Mouse (Mus musculus) midbrain, postnatal 0 days (tissue): Measurements from ENCODE around the gene Tctex1d2. TPM values are rescaled to one million over a fixed set of nuclear protein-coding genes. Genes with fewer than 3 reads are reported as not detected.
A peak's percentile ranks its signal among the peaks of the same experiment; 100 is the strongest.

Source experiments
- ATAC-seq: fragments of 200-750 bp; cut with Nextera tagmentation; 2 replicates; pipeline ENCODE4 v1.8.0; 2017; ENCODE audit warnings: moderate number of reproducible peaks, mild to moderate bottlenecking, moderate TSS enrichment, moderate library complexity; ENCODE audit not compliant: low FRiP score
- DNase-seq: peaks from one replicate; pipeline ENCODE4 v3.0.0-alpha.2; 2015; ENCODE audit warnings: low spot score
- H3K27ac ChIP-seq: fragments of 300-500 bp; sonication (generic); 2 replicates; pipeline ENCODE4 v1.5.1; 2014; ENCODE audit warnings: low read depth, mild to moderate bottlenecking, low read length, mixed read lengths
- H3K27me3 ChIP-seq: fragments of 300-500 bp; sonication (generic); 2 replicates; pipeline ENCODE4 v1.6.1; 2014; ENCODE audit warnings: low read length, control low read depth, mixed read lengths; ENCODE audit not compliant: insufficient read depth
- H3K36me3 ChIP-seq: fragments of 300-500 bp; sonication (generic); 2 replicates; pipeline ENCODE4 v1.6.1; 2014; ENCODE audit warnings: low read length, control low read depth, mixed read lengths; ENCODE audit not compliant: insufficient read depth
- H3K4me1 ChIP-seq: fragments of 300-500 bp; sonication (generic); 2 replicates; pipeline ENCODE4 v1.6.1; 2014; ENCODE audit warnings: mild to moderate bottlenecking, control low read depth, antibody characterized with exemption, low read length, mixed read lengths; ENCODE audit not compliant: insufficient read depth
- H3K4me2 ChIP-seq: fragments of 300-500 bp; sonication (generic); 2 replicates; pipeline ENCODE4 v1.6.1; 2014; ENCODE audit warnings: low read depth, mild to moderate bottlenecking, low read length, mixed read lengths; ENCODE audit not compliant: poor library complexity, severe bottlenecking
- H3K4me3 ChIP-seq: fragments of 300-500 bp; sonication (generic); 2 replicates; pipeline ENCODE4 v1.5.1; 2014; ENCODE audit warnings: low read depth, mild to moderate bottlenecking, low read length, moderate library complexity
- H3K9ac ChIP-seq: fragments of 300-500 bp; sonication (generic); replicated peaks from 2 replicates; pipeline ENCODE4 v1.6.1; 2014; ENCODE audit warnings: mild to moderate bottlenecking, low read length, moderate library complexity, mixed read lengths; ENCODE audit not compliant: poor library complexity, severe bottlenecking
- H3K9me3 ChIP-seq: fragments of 300-500 bp; sonication (generic); 2 replicates; pipeline ENCODE4 v1.6.1; 2016; ENCODE audit warnings: low read length, control low read depth
- CTCF ChIP-seq: IDR thresholded peaks from 2 replicates; pipeline ENCODE4 v1.5.1; 2016; ENCODE audit warnings: antibody characterized with exemption, mild to moderate bottlenecking
- WGBS: fragments of 180-500 bp; shearing (Covaris S2); extraction: QIAGEN DNeasy Blood & Tissue Kit; methylation state at CpG from one replicate; pipeline ENCODE4 v1.1.7; 2014; 5-methylcytosine and 5-hydroxymethylcytosine counted together
- polyA plus RNA-seq: library from polyadenylated mRNA; unstranded; fragments of >200 nt; fragmentation: Nextera tagmentation; extraction: Ambion mirVana; gene quantifications from 2 replicates; pipeline ENCODE4 v1.2.1, GENCODE M21; 2015
- total RNA-seq: library from RNA; depleted of rRNA; stranded (reverse); fragments of >200 nt; gene quantifications from 2 replicates; pipeline ENCODE4 v1.2.3, GENCODE M21; 2014; rRNA removed

Gene Tctex1d2
- total and polyA plus RNA-seq, 2 experiments from 2014 or later = 18.1 to 56.7 TPM

DNA sequence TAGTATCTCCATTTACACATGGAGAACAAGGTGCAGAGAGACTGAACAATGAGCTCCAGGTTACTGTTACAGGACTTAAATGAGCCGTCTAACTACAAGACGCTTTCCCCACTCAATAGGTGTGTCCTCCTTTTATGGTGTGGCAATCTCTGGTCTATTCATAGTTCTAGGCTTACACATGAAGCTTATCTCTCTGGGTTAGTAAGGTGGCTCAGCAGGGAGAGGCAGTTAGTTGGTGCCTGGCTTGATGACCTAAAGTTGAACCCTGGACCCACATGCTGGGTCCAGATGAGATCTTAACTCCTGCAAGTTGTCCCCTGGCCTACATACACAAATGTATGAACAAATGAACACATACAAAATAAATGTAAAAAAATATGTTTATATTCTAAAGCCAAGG is 43.9 kb downstream of the Tctex1d2 start:
- Histone ChIP-seq H3K36me3 (peaks cover 22% of the 10 kb centered on the region), H3K4me2 (no peak overlapping the region), H3K9me3 (no peaks in the 10 kb centered on the region), H3K4me1 (no peaks in the 10 kb centered on the region), H3K27ac (no peak overlapping the region), H3K27me3 (no peaks in the 10 kb centered on the region), H3K9ac (no peak overlapping the region), H3K4me3 (no peak overlapping the region)
- ATAC-seq (no peak), DNase-seq (no peak)
- WGBS = 85% methylated on average over 2 of the region's 2 CpGs
- TF ChIP-seq CTCF = no peak

DNA sequence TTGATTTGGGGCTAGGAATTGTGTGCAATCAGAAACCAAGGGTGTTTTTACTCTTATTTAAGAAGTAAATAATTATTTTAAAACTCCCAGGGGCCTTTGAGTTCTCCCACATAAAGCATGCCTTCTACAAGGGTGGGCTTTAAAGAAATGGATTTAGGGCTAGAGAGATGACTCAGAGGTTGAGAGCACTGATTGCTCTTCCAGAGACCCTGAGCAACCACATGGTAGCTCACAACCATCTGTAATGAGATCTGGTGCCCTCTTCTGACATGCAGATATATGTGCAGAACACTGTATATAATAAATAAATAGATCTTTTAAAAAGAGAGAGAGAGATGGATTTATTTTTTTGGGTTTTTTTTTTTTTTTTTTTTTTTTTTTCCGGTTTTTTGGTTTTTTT is 45.4 kb downstream of the Tctex1d2 start:
- no peak for DNase-seq
- WGBS = no CpG with 5 or more reads among the region's 1 CpGs
- Histone ChIP-seq H3K9ac (no peak overlapping the region), H3K4me1 (no peaks in the 10 kb centered on the region), H3K4me2 (no peak overlapping the region), H3K9me3 (no peaks in the 10 kb centered on the region), H3K36me3 (peaks cover 24% of the 10 kb centered on the region), H3K27ac (no peak overlapping the region), H3K27me3 (no peaks in the 10 kb centered on the region), H3K4me3 (no peak overlapping the region)
- ATAC-seq = no peak
- peak; percentile 21 for TF ChIP-seq CTCF

DNA sequence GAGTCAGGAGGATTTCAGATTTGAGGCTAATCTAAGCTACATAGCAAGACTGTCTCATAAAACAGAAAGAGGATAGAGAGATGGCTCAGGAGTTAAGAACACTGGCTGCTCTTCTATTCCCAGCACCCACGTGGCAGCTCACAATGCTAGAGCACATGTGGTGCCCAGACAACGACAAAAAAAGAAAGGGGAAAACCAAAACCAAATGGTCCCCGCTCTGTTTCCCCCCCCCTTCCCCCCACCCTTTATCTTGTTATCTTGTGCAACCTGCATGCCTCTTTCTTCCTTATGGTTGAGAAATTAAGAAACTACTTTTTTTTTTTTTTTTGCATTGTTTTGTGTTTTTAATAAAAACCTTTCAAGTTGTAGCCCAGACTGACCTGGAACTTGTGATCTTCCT is 49.0 kb downstream of the Tctex1d2 start:
- no peak for ATAC-seq
- no peak overlapping the region for H3K4me2 ChIP-seq
- H3K4me3 ChIP-seq = no peak overlapping the region
- H3K27ac ChIP-seq = no peak overlapping the region
- 89% methylated on average over 3 of the region's 3 CpGs for WGBS
- no peaks in the 10 kb centered on the region for H3K9me3 ChIP-seq
- peaks cover 47% of the 10 kb centered on the region for H3K36me3 ChIP-seq
- no peak for TF ChIP-seq CTCF
- H3K4me1 ChIP-seq = no peaks in the 10 kb centered on the region
- no peak overlapping the region for H3K9ac ChIP-seq
- no peak for DNase-seq
- no peaks in the 10 kb centered on the region for H3K27me3 ChIP-seq

DNA sequence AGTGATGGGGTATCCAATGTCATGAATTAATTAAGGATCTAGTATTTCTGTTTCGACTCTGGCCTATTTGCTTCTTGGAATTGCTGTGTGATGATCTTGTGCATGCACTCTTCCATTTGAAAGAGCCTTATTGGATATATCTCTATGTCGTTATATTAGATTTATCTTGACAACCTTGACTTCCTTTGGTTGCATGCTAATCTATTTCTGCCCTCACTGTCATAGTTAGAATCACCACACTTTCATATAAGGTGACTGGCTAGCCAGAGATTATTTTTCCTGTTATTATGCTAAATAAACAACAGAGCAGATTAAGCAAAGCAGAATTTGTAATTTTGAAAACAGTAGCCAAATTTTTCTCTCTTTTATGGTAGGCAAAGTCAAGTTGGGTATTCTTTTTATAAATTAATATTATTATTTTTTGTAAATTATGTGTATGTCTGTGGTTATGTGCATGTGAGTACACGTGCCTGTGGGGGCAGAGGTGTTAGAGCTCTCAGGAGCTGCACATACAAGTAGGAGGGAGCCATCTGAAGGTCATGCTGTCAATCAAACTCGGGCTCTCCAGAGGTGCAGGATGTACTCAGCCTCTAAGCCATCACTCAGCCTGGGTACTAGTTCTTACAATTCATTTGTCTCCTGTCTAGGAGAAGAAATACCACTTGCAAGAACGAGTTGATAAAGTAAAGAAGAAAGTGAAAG is 50.1 kb downstream of the Tctex1d2 start:
- no peak for TF ChIP-seq CTCF
- H3K4me2 ChIP-seq = no peak overlapping the region
- no peak overlapping the region for H3K9ac ChIP-seq
- H3K36me3 ChIP-seq = peaks cover 45% of the 10 kb centered on the region
- no peak for ATAC-seq
- no peaks in the 10 kb centered on the region for H3K27me3 ChIP-seq
- H3K4me3 ChIP-seq = no peak overlapping the region
- H3K4me1 ChIP-seq = no peaks in the 10 kb centered on the region
- no peaks in the 10 kb centered on the region for H3K9me3 ChIP-seq
- DNase-seq = no peak
- WGBS = 81% methylated on average over 5 of the region's 5 CpGs
- H3K27ac ChIP-seq = no peak overlapping the region

DNA sequence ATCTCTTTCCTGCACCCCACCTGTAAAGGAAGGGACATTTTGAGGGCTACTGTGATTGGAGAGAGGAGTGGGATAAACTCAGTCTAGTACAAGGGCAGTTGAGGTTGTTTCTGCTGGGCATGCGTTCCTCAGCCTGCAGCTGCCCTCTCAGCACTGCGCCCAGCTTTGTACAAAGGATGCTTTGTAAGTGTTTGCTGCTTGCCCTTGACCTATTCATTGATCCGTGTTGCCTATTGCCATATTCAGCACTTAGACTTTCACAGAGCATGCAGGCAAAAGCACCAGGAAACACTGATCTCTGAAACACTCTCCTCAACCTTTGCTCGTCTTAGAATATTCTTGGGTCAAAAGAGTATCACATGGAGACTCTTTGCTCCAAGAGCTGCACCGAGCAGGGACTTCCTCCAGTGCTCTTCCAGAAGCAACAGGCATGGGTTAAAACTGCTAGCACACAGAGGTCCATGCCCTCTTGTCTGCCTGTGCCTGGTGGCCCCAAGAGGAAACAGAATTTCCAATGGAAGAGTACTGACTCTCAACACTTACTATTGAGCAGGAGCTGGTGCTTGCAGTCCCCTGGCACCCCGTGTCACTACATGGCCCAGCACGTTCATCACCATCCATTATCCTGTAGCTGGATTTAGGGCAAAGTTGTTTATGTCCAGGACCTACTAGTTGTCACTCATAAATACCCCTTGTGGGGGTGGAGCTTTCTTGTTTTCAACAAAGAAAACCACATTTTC is 52.9 kb downstream of the Tctex1d2 start:
- no peak overlapping the region for H3K27ac ChIP-seq
- H3K4me2 ChIP-seq = no peak overlapping the region
- 81% methylated on average over 7 of the region's 7 CpGs for WGBS
- DNase-seq = no peak
- H3K4me3 ChIP-seq = no peak overlapping the region
- H3K9me3 ChIP-seq = no peaks in the 10 kb centered on the region
- H3K27me3 ChIP-seq = no peaks in the 10 kb centered on the region
- H3K9ac ChIP-seq = no peak overlapping the region
- peaks cover 43% of the 10 kb centered on the region for H3K36me3 ChIP-seq
- TF ChIP-seq CTCF = no peak
- H3K4me1 ChIP-seq = no peaks in the 10 kb centered on the region
- no peak for ATAC-seq

DNA sequence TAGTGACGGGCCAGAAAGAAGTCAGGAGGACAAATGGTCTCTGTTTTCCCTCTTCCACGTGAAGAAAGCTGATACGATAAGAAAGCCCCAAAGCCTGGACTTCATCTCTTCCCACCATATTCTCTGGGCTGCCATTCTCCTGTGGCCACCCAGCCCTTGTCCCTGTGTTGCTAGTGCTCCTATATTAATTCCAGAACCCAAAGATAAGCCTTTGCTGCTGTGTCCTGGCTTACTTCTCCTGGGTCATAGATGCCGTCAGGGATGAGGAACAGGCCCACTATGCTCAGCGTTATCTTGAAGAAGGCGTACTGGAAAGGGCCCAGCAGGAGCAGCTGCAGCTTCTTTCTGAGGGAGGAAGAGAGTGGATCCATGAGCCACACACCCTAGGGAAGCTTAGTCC is 57.8 kb downstream of the Tctex1d2 start:
- no peak overlapping the region for H3K27ac ChIP-seq
- no peak overlapping the region for H3K4me2 ChIP-seq
- H3K9me3 ChIP-seq = no peaks in the 10 kb centered on the region
- H3K4me1 ChIP-seq = no peaks in the 10 kb centered on the region
- no peaks in the 10 kb centered on the region for H3K27me3 ChIP-seq
- no peak overlapping the region for H3K9ac ChIP-seq
- 89% methylated on average over 6 of the region's 6 CpGs for WGBS
- ATAC-seq (no peak), DNase-seq (no peak)
- peaks cover 17% of the 10 kb centered on the region for H3K36me3 ChIP-seq
- H3K4me3 ChIP-seq = no peak overlapping the region
- no peak for TF ChIP-seq CTCF

Other genes with a start within 250 kb of the Tctex1d2 start
- not detected in 2 replicates for gene Bex6, start 239.9 kb upstream of the Tctex1d2 start, total RNA-seq
- not detected in 2 replicates for gene Bex6, start 239.9 kb upstream of the Tctex1d2 start, polyA plus RNA-seq
- gene Fbxo45, start 172.5 kb upstream of the Tctex1d2 start, total RNA-seq = 29.9 and 39.6 TPM in 2 replicates
- gene Fbxo45, start 172.5 kb upstream of the Tctex1d2 start, polyA plus RNA-seq = 15.0 and 16.6 TPM in 2 replicates
- 11.6 and 12.4 TPM in 2 replicates for gene Wdr53, start 172.5 kb upstream of the Tctex1d2 start, total RNA-seq
- gene Wdr53, start 172.5 kb upstream of the Tctex1d2 start, polyA plus RNA-seq = 10.7 and 11.1 TPM in 2 replicates
- gene Smco1, start 148.2 kb upstream of the Tctex1d2 start, total RNA-seq = 0.38 TPM in 1 of 2 replicates, not detected in the other
- 0.11 TPM in 1 of 2 replicates, not detected in the other for gene Smco1, start 148.2 kb upstream of the Tctex1d2 start, polyA plus RNA-seq
- gene Rnf168, start 142.2 kb upstream of the Tctex1d2 start, total RNA-seq = 34.8 and 42.1 TPM in 2 replicates
- gene Rnf168, start 142.2 kb upstream of the Tctex1d2 start, polyA plus RNA-seq = 22.3 and 27.1 TPM in 2 replicates
- gene Ubxn7, start 87.4 kb upstream of the Tctex1d2 start, total RNA-seq = 37.0 and 50.4 TPM in 2 replicates
- 8.7 and 10.7 TPM in 2 replicates for gene Ubxn7, start 87.4 kb upstream of the Tctex1d2 start, polyA plus RNA-seq
- not detected in 2 replicates for gene Tm4sf19, start 19.2 kb upstream of the Tctex1d2 start, total RNA-seq
- not detected in 2 replicates for gene Tm4sf19, start 19.2 kb upstream of the Tctex1d2 start, polyA plus RNA-seq
- 47.5 and 52.7 TPM in 2 replicates for gene Pcyt1a, start 11.2 kb downstream of the Tctex1d2 start, total RNA-seq
- gene Pcyt1a, start 11.2 kb downstream of the Tctex1d2 start, polyA plus RNA-seq = 49.2 and 49.3 TPM in 2 replicates
- not detected in 2 replicates for gene Slc51a, start 68.2 kb downstream of the Tctex1d2 start, total RNA-seq
- gene Slc51a, start 68.2 kb downstream of the Tctex1d2 start, polyA plus RNA-seq = 0.14 TPM in 1 of 2 replicates, not detected in the other
- gene Zdhhc19, start 76.6 kb downstream of the Tctex1d2 start, total RNA-seq = not detected in 2 replicates
- gene Zdhhc19, start 76.6 kb downstream of the Tctex1d2 start, polyA plus RNA-seq = 0.19 and 0.25 TPM in 2 replicates
- 51.2 and 91.4 TPM in 2 replicates for gene Tfrc, start 189.2 kb downstream of the Tctex1d2 start, total RNA-seq
- gene Tfrc, start 189.2 kb downstream of the Tctex1d2 start, polyA plus RNA-seq = 39.8 and 40.6 TPM in 2 replicates
- 69.1 and 81.7 TPM in 2 replicates for gene Tnk2, start 224.2 kb downstream of the Tctex1d2 start, total RNA-seq
- 15.7 and 16.5 TPM in 2 replicates for gene Tnk2, start 224.2 kb downstream of the Tctex1d2 start, polyA plus RNA-seq